Mouse (Mus musculus): ENCODE measurements around the gene Zfp36. TPM values are rescaled to one million over a fixed set of nuclear protein-coding genes. Genes with fewer than 3 reads are reported as not detected.
"Not testable (repeated sequence)": the region's sequence is repeated elsewhere in the genome, so short reads cannot be mapped to it uniquely, and the experiment has no call there.

The Zfp36 gene
- polyA plus RNA-seq, 1 experiment: not detected

DNA sequence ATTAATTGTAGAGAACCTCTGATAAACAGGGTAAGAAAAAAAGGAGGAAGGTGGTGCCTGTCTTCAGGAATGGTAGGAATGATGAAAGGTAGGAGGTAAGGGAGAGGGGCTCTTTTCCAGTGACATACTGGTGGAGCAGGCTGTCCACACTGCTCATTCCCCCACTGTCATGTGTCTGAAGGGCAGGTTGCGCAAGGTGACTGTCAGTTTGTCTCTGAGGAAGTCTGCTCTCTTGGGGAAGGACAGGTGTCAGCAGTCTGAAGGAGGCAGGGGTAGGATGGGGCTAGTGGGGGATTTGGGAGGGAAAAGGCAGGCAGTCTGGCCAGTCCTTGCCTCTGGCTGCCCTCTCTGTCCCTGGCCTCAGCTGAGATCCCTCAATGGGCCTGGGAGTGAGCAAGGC lies 21.0 kb upstream of the Zfp36 start:
- Histone ChIP-seq H3K27ac (ENCODE audit: insufficient read depth, low read depth, low read length) (no peak overlapping the region), H3K4me1 (ENCODE audit: control insufficient read depth, insufficient read depth, low read length) (no peaks in the 10 kb centered on the region), H3K4me3 (ENCODE audit: insufficient read depth, low read depth, low read length) (no peak overlapping the region)
- TF ChIP-seq CTCF (IDR thresholded peaks at IDR 0.05; ENCODE audit: insufficient read depth, low read depth, low read length) (no peak), POLR2A (IDR thresholded peaks at IDR 0.05; ENCODE audit: insufficient read depth, low read depth, low read length) (no peak)
- WGBS: 90% methylated on average over 1 of the region's 1 CpGs

DNA sequence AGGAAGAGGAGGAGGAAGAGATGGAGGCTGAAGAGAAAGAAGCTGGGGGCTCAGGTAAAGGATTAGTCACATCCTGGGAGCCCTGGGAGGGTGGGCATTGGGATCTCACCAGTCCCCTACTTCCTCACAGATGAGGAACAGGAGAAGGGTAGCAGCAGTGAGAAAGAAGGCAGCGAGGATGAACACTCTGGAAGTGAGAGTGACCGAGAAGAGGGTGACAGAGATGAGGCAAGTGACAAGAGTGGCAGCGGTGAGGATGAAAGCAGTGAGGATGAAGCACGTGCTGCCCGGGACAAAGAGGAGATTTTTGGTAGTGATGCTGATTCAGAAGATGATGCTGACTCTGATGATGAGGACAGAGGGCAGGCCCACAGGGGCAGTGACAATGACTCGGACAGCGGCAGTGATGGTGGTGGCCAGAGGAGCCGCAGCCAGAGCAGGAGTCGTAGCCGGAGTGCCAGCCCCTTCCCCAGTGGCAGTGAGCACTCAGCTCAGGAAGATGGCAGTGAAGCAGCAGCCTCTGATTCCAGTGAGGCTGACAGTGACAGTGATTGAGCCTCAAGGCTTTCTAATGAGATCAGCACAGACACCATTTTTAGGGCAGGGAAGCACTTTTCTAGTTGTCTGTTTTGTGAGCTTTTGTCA lies 18.8 kb upstream of the Zfp36 start:
- H3K4me3 ChIP-seq (ENCODE audit: insufficient read depth, low read depth, low read length): no peak overlapping the region
- WGBS: 88% methylated on average over 10 of the region's 10 CpGs
- TF ChIP-seq CTCF (IDR thresholded peaks at IDR 0.05; ENCODE audit: insufficient read depth, low read depth, low read length): no peak
- no peak for TF ChIP-seq POLR2A (IDR thresholded peaks at IDR 0.05; ENCODE audit: insufficient read depth, low read depth, low read length)
- H3K4me1 ChIP-seq (ENCODE audit: control insufficient read depth, insufficient read depth, low read length): no peaks in the 10 kb centered on the region
- no peak overlapping the region for H3K27ac ChIP-seq (ENCODE audit: insufficient read depth, low read depth, low read length)

DNA sequence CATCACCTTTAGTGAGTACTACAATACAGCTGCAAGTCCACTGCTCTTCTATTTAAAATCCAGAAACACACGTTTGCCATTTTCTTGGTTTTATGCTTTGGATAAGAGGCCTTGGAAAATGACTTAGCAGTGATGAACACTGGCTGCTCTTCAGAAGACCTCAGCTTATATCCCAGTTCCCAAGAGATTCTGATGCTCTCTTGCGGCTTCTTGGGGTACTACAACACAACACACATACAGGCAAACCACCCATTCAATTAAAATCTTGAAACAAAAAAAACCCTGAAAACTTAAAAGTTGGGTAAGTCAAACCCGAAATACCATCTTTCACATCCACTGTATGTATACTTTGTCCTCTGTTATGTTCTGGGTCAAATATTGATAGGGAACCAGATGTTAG lies 17.9 kb upstream of the Zfp36 start:
- Histone ChIP-seq H3K4me1 (ENCODE audit: control insufficient read depth, insufficient read depth, low read length) (peaks cover 3% of the 10 kb centered on the region), H3K27ac (ENCODE audit: insufficient read depth, low read depth, low read length) (no peak overlapping the region), H3K4me3 (ENCODE audit: insufficient read depth, low read depth, low read length) (no peak overlapping the region)
- TF ChIP-seq POLR2A (IDR thresholded peaks at IDR 0.05; ENCODE audit: insufficient read depth, low read depth, low read length) (no peak), CTCF (IDR thresholded peaks at IDR 0.05; ENCODE audit: insufficient read depth, low read depth, low read length) (no peak)
- WGBS: 53% methylated on average over 3 of the region's 3 CpGs

DNA sequence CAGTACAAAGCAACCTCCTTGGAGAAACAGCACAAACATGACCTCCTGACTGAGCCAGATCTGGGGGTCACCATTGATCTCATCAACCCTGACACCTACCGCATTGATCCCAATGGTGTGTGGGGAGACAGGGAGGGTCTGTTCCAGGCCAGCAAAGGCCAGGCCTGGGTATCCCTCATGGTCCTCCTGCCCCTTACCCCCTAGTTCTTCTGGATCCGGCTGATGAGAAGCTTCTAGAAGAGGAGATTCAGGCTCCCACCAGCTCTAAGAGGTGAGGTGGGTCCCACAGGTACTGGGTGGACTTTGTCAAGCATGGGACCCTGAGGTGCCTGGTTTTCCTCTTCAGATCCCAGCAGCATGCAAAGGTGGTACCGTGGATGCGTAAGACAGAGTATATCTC lies 15.4 kb upstream of the Zfp36 start:
- peaks cover 8% of the 10 kb centered on the region for H3K4me1 ChIP-seq (ENCODE audit: control insufficient read depth, insufficient read depth, low read length)
- no peak for TF ChIP-seq POLR2A (IDR thresholded peaks at IDR 0.05; ENCODE audit: insufficient read depth, low read depth, low read length)
- no peak for TF ChIP-seq CTCF (IDR thresholded peaks at IDR 0.05; ENCODE audit: insufficient read depth, low read depth, low read length)
- WGBS: 98% methylated on average over 4 of the region's 4 CpGs
- H3K4me3 ChIP-seq (ENCODE audit: insufficient read depth, low read depth, low read length): no peak overlapping the region
- H3K27ac ChIP-seq (ENCODE audit: insufficient read depth, low read depth, low read length): no peak overlapping the region

DNA sequence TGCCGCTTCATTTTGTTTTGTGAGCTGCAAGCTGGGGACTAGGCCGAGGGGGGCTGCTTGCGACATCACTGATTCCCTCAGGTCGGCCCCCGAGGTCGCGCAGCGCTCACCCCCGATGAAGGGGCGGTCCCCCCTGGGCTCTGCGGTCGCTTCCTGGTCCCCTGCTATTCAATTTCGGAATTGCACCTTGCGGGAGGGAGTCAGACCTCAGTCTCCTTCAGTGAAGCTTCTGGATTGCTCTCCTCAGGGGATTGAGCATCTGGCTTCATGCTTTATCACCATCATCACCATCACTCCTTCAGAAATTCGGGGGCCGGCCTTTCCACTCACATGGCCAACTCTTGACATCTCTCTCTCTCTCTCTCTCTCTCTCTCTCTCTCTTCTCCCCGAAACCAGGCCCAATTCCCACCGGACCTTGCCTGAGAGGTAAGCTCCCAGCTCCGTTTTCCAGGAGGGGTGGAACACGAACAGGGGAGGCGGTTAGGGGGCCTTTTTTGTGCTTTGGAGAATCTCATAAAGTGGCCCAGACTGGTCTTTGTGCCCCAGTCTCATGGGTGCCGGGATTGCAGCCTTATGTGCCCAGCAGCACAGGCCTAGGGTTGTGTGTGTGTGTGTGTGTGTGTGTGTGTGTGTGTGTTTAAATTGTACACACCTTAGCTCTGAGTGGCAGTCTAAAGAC lies 13.4 kb upstream of the Zfp36 start:
- peak overlapping the region; percentile 66 for H3K4me3 ChIP-seq (ENCODE audit: insufficient read depth, low read depth, low read length)
- H3K27ac ChIP-seq (ENCODE audit: insufficient read depth, low read depth, low read length): peak overlapping the region; percentile 6; the same call in 1 of the 2 replicates
- peaks cover 8% of the 10 kb centered on the region for H3K4me1 ChIP-seq (ENCODE audit: control insufficient read depth, insufficient read depth, low read length)
- 4% methylated on average over 22 of the region's 22 CpGs for WGBS
- TF ChIP-seq POLR2A (IDR thresholded peaks at IDR 0.05; ENCODE audit: insufficient read depth, low read depth, low read length): no peak
- TF ChIP-seq CTCF (IDR thresholded peaks at IDR 0.05; ENCODE audit: insufficient read depth, low read depth, low read length): no peak

DNA sequence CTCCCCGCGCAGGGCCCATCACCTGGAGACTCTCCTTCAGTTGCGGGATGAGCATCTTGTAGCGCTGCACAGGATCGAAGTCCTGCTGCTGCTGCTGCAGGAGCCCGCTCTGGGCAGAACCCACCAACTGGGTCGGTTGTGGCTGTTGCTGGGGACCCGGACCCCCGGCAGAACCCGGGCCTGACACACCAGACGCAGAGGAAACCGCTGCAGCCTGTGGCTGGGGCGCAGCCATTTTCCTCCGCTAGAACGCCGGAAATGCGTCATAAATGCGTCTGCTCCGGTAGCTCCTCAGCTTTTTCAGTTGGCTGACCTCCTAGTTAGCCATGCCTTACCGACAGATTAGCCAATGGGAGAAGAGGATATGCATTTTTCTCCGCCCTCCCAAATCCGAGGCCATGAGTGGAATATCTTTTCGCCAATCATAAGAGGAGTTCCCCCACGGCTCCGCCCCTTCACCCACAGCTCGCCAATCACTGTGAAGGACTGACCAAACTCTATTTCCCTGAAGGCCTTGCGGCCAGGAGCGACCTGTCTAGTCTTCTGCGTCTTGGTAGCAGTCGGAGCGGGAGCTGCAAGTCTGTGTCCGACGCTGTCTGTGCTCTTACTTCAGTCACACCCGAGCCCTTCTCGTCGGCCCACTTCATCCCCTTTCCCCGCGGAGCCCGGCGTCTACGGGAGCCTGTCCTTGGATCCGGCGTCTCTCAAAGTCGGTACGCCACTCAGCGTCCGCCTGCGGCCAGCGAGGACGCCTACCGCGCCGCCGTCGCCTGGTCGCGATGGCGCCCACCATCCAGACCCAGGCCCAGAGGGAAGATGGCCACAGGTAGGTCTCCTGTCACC lies 12.6 kb upstream of the Zfp36 start, which contains the start of the genes Med29 and Paf1:
Gene Med29, minus strand, starts transcription at position 280 of the 843 bp plus-strand sequence.
Gene Paf1, plus strand, starts transcription at position 523 of the 843 bp plus-strand sequence.
- WGBS: under 1% methylated on average over 58 of the region's 58 CpGs
- Histone ChIP-seq H3K4me1 (ENCODE audit: control insufficient read depth, insufficient read depth, low read length) (peaks cover 8% of the 10 kb centered on the region), H3K4me3 (ENCODE audit: insufficient read depth, low read depth, low read length) (peak within 1 kb of the TSS; percentile 66), H3K27ac (ENCODE audit: insufficient read depth, low read depth, low read length) (peak within 1 kb of the TSS; percentile 6; the same call in 1 of the 2 replicates)
- TF ChIP-seq CTCF (IDR thresholded peaks at IDR 0.05; ENCODE audit: insufficient read depth, low read depth, low read length) (no peak), POLR2A (IDR thresholded peaks at IDR 0.05; ENCODE audit: insufficient read depth, low read depth, low read length) (peak; percentile 76)

DNA sequence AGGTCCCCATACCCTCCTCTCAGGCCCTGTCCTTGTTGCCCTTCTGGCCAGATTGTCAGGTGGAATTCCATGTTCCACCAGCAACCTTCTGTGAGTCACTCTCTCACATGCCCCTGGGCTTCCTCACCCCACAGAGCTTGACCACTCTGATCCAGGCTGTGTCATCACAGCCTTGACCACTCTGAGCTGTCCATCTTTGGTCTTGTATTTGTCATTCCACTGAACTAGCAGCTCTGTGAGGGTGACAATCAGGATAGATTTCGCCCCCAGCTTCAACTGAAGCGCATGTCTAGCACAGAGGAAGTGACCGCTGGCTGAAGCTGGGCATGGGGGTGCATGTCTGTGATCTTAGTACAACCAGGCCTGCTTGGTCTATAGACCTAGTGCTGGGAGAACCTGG lies 10.3 kb upstream of the Zfp36 start:
- H3K4me3 ChIP-seq (ENCODE audit: insufficient read depth, low read depth, low read length): no peak overlapping the region
- TF ChIP-seq POLR2A (IDR thresholded peaks at IDR 0.05; ENCODE audit: insufficient read depth, low read depth, low read length) (no peak), CTCF (IDR thresholded peaks at IDR 0.05; ENCODE audit: insufficient read depth, low read depth, low read length) (no peak)
- H3K4me1 ChIP-seq (ENCODE audit: control insufficient read depth, insufficient read depth, low read length): peaks cover 8% of the 10 kb centered on the region
- H3K27ac ChIP-seq (ENCODE audit: insufficient read depth, low read depth, low read length): no peak overlapping the region
- 97% methylated on average over 3 of the region's 3 CpGs for WGBS

DNA sequence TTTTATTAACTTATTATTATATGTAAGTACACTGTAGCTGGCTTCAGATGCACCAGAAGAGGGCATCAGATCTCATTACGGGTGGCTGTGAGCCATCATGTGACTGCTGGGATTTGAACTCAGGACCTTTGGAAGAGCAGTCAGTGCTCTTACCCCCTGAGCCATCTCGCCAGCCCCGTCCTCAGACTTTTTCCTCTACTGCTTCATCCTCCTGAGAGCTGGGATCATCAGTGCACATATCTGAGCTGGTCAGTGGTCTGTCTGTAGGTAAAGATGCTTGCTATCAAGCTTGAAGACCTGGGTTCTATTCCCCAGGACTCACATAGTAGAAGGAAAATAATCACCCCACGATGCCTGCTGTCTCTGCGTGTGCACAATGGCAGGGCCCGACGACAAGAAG lies 7.3 kb upstream of the Zfp36 start:
- not testable (repeated sequence) for H3K27ac ChIP-seq (ENCODE audit: insufficient read depth, low read depth, low read length); H3K4me3 ChIP-seq (ENCODE audit: insufficient read depth, low read depth, low read length)
- 84% methylated on average over 7 of the region's 7 CpGs for WGBS
- peaks cover 16% of the 10 kb centered on the region for H3K4me1 ChIP-seq (ENCODE audit: control insufficient read depth, insufficient read depth, low read length)

DNA sequence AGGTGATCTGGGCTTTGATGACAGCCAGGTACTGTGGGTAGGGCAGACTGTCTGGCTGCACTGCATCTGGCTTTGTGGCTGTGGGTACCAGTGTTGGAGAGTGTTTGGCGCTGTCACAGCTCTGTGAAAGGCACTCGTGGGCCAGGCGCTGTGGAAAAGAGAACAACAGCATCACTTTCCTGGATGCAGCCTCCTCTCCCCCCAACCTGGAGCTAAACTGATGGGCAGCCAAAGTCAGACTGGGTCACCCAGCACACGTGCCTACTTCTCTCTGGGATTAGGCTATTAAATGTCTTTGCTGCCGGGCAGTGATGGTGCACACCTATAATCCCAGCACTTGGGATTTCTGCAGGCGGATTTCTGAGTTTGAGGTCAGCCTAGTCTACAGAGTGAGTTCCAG lies 6.8 kb upstream of the Zfp36 start:
- WGBS: 77% methylated on average over 6 of the region's 6 CpGs
- not testable (repeated sequence) for H3K4me3 ChIP-seq (ENCODE audit: insufficient read depth, low read depth, low read length); H3K27ac ChIP-seq (ENCODE audit: insufficient read depth, low read depth, low read length)
- peaks cover 20% of the 10 kb centered on the region for H3K4me1 ChIP-seq (ENCODE audit: control insufficient read depth, insufficient read depth, low read length)
